8 mouse cellular contexts compared by ENCODE assay signal in genomic region chr12:45384864-45385263, GRCm38 (mm10).
A peak's percentile ranks its signal among the peaks of the same experiment; 100 is the strongest.
DNase-seq lines count a peak whose midpoint lies in the region; ATAC-seq and TF ChIP-seq lines count a peak whose summit lies in the region.

No protein-coding gene starts in this region.

- no peak overlapping the region for H3K4me3 ChIP-seq in intestine, postnatal 0 days (ENCODE audit: low read depth, low read length)
- H3K4me3 ChIP-seq in intestine, embryonic 15.5 days (replicated peaks) = no peak overlapping the region
- no peak overlapping the region for H3K4me3 ChIP-seq in CH12.LX (replicated peaks in 1 of 3; ENCODE audit: low read depth in 2 of 3, low read length in 2 of 3, poor library complexity in 1 of 3)

- in situ Hi-C loops in CH12.LX (cut with MboI; ENCODE audit: low pct_ligation_motif_present, low pct_unique_long_range_greater_than_20kb, low sequenced_read_pairs) = no loop called here

- H3K27me3 ChIP-seq in intestine, postnatal 0 days (replicated peaks; ENCODE audit: control insufficient read depth, insufficient read depth, low read length) = no peaks in the 10 kb centered on the region
- no peaks in the 10 kb centered on the region for H3K27me3 ChIP-seq in intestine, embryonic 15.5 days (replicated peaks)
- H3K27me3 ChIP-seq in CH12.LX (replicated peaks) = no peaks in the 10 kb centered on the region

- WGBS in intestine, postnatal 0 days = 54% methylated on average over 3 of the region's 3 CpGs
- 67% methylated on average over 3 of the region's 3 CpGs for WGBS in intestine, embryonic 15.5 days

- H3K79me2 ChIP-seq in CH12.LX (replicated peaks; ENCODE audit: control insufficient read depth, extremely low read depth, insufficient read depth, poor library complexity, severe bottlenecking) = no peaks in the 10 kb centered on the region

- no peak overlapping the region for H3K4me2 ChIP-seq in intestine, postnatal 0 days (replicated peaks; ENCODE audit: low read depth)
- no peak overlapping the region for H3K4me2 ChIP-seq in intestine, embryonic 15.5 days (replicated peaks)
- no peak overlapping the region for H3K4me2 ChIP-seq in CH12.LX (ENCODE audit: insufficient read depth, low read depth, poor library complexity, severe bottlenecking)

- no peaks in the 10 kb centered on the region for H3K4me1 ChIP-seq in intestine, postnatal 0 days (replicated peaks; ENCODE audit: control insufficient read depth, insufficient read depth, low read length)
- no peaks in the 10 kb centered on the region for H3K4me1 ChIP-seq in intestine, embryonic 15.5 days (replicated peaks)
- H3K4me1 ChIP-seq in CH12.LX (ENCODE audit: control insufficient read depth in 1 of 2, insufficient read depth in 2 of 2) = no peaks in the 10 kb centered on the region

- H3K36me3 ChIP-seq in intestine, postnatal 0 days (ENCODE audit: control insufficient read depth, insufficient read depth) = no peaks in the 10 kb centered on the region
- no peaks in the 10 kb centered on the region for H3K36me3 ChIP-seq in intestine, embryonic 15.5 days
- no peaks in the 10 kb centered on the region for H3K36me3 ChIP-seq in CH12.LX (replicated peaks in 1 of 2; ENCODE audit: control insufficient read depth in 1 of 2, insufficient read depth in 1 of 2, low read length in 1 of 2)

- TF ChIP-seq EP300 in CH12.LX (IDR thresholded peaks at IDR 0.05; ENCODE audit: low read length) = no peak

- DNase-seq in CH12.LX (ENCODE audit: extremely low read depth) (no peak), WW6 (ENCODE audit: low read depth, low spot score) (peak; percentile 33)
- DNase-seq in layer of hippocampus, adult 8-10 months (ENCODE audit: low spot score in 2 of 2) = peak; percentile 8 to 25
- no peak for DNase-seq in thymus, adult 18-20 months
- DNase-seq in neural tube, embryonic 10.5 days (ENCODE audit: extremely low spot score, low spot score) = no peak

- ATAC-seq in intestine, postnatal 0 days = no peak
- ATAC-seq in intestine, embryonic 15.5 days = no peak
- no peak for ATAC-seq in megakaryocyte, adult 5-6 weeks (ENCODE audit: poor library complexity, severe bottlenecking)

- TF ChIP-seq CTCF in intestine, postnatal 0 days (IDR thresholded peaks at IDR 0.05; ENCODE audit: low read depth) = peak; percentile 61
- peak in 1 of 2 experiments; percentile 23; a peak in 2 of 4 replicates for TF ChIP-seq CTCF in CH12.LX (conservative IDR thresholded peaks at IDR 0.05 in 1 of 2, IDR thresholded peaks at IDR 0.05 in 1 of 2; ENCODE audit: low read depth in 2 of 2, low read length in 2 of 2)

- no peaks in the 10 kb centered on the region for H3K9me3 ChIP-seq in intestine, postnatal 0 days (ENCODE audit: control insufficient read depth)
- H3K9me3 ChIP-seq in intestine, embryonic 15.5 days = no peaks in the 10 kb centered on the region
- H3K9me3 ChIP-seq in CH12.LX (replicated peaks; ENCODE audit: low read length) = peaks cover 17% of the 10 kb centered on the region

- dilution Hi-C loops in CH12.LX (cut with MboI; ENCODE audit: extremely low pct_ligation_motif_present, extremely low pct_unique_long_range_greater_than_20kb, low sequenced_read_pairs) = no loop called here

- TF ChIP-seq RAD21 in CH12.LX (IDR thresholded peaks at IDR 0.05; ENCODE audit: low read depth, low read length) = peak; percentile 12

- H3K27ac ChIP-seq in intestine, postnatal 0 days (ENCODE audit: low read depth, low read length) = no peak overlapping the region
- H3K27ac ChIP-seq in intestine, embryonic 15.5 days = no peak overlapping the region
- H3K27ac ChIP-seq in CH12.LX (ENCODE audit: insufficient read depth, low read depth) = no peak overlapping the region

- no peak overlapping the region for H3K9ac ChIP-seq in intestine, postnatal 0 days (ENCODE audit: low read depth, low read length)
- no peak overlapping the region for H3K9ac ChIP-seq in intestine, embryonic 15.5 days
- no peak overlapping the region for H3K9ac ChIP-seq in CH12.LX (ENCODE audit: insufficient read depth, low read depth)

- TF ChIP-seq POLR2A in CH12.LX (IDR thresholded peaks at IDR 0.05; ENCODE audit: low read depth, low read length) = no peak

TF ChIP-seq in CH12.LX, 34 proteins besides CTCF, POLR2A, EP300 and RAD21:
- TF ChIP-seq KAT2A (IDR thresholded peaks at IDR 0.05; ENCODE audit: insufficient replicate concordance, low read length) (no peak), ZMIZ1 (IDR thresholded peaks at IDR 0.05; ENCODE audit: low read depth, low read length) (no peak), ELF1 (IDR thresholded peaks at IDR 0.05; ENCODE audit: low read depth, low read length) (no peak), CHD2 (IDR thresholded peaks at IDR 0.05; ENCODE audit: low read length) (no peak), BHLHE40 (IDR thresholded peaks at IDR 0.05; ENCODE audit: low read depth, low read length) (no peak), ZKSCAN1 (IDR thresholded peaks at IDR 0.05; ENCODE audit: borderline replicate concordance, low read depth, low read length) (no peak), SIN3A (IDR thresholded peaks at IDR 0.05; ENCODE audit: low read length) (no peak), E2F4 (IDR thresholded peaks at IDR 0.05; ENCODE audit: insufficient replicate concordance, low read depth, low read length) (no peak), MAX (IDR thresholded peaks at IDR 0.05; ENCODE audit: low read length) (no peak), NRF1 (IDR thresholded peaks at IDR 0.05; ENCODE audit: low read depth, low read length) (no peak), IRF4 (IDR thresholded peaks at IDR 0.05; ENCODE audit: low read depth, low read length) (no peak)

Comparison
In these comparisons a context has a peak if more than half of its experiments do, and no peak if none do; other contexts are left out.
1. DNase-seq: peak in WW6 (single experiment) and layer of hippocampus, adult 8-10 months (2 of 2); none in CH12.LX (single experiment), thymus, adult 18-20 months (0 of 2) and neural tube, embryonic 10.5 days (single experiment).